Mouse (Mus musculus): ENCODE measurements around the gene Acsf2. TPM values are rescaled to one million over a fixed set of nuclear protein-coding genes. Genes with fewer than 3 reads are reported as not detected.

Acsf2 gene
- polyA plus RNA-seq, 1 experiment from 2014 or later = 3.1 TPM

- Histone ChIP-seq H3K4me3 (no peak overlapping the region), H3K4me2 (replicated peaks) (no peak overlapping the region), H3K36me3 (no peaks in the 10 kb centered on the region), H3K9ac (replicated peaks) (no peak overlapping the region), H3K4me1 (no peaks in the 10 kb centered on the region), H3K27me3 (peaks cover 7% of the 10 kb centered on the region), H3K9me3 (no peaks in the 10 kb centered on the region), H3K27ac (replicated peaks) (no peak overlapping the region)
- no peak for ATAC-seq (ENCODE audit: low FRiP score, low read depth)
Measured at GRCm38 (mm10) chr11:94621458-94621852, 19.8 kb upstream of the Acsf2 start.

GRCm38 (mm10) chr11:94620766-94621457 lies 19.2 kb upstream of the Acsf2 start:
- Histone ChIP-seq H3K9me3 (no peaks in the 10 kb centered on the region), H3K36me3 (no peaks in the 10 kb centered on the region), H3K9ac (replicated peaks) (no peak overlapping the region), H3K27ac (replicated peaks) (no peak overlapping the region), H3K4me3 (no peak overlapping the region), H3K27me3 (peaks cover 11% of the 10 kb centered on the region), H3K4me1 (no peaks in the 10 kb centered on the region), H3K4me2 (replicated peaks) (no peak overlapping the region)
- ATAC-seq (ENCODE audit: low FRiP score, low read depth) = no peak
- 59% methylated on average over 6 of the region's 6 CpGs for WGBS

- Histone ChIP-seq H3K27ac (replicated peaks) (no peak overlapping the region), H3K4me2 (replicated peaks) (no peak overlapping the region), H3K4me1 (peaks cover 4% of the 10 kb centered on the region; the same call in 1 of the 2 replicates), H3K36me3 (no peaks in the 10 kb centered on the region), H3K9ac (replicated peaks) (no peak overlapping the region), H3K27me3 (peaks cover 21% of the 10 kb centered on the region), H3K4me3 (no peak overlapping the region), H3K9me3 (no peaks in the 10 kb centered on the region)
- no peak for ATAC-seq (ENCODE audit: low FRiP score, low read depth)
- WGBS = 94% methylated on average over 2 of the region's 2 CpGs
Measured at GRCm38 (mm10) chr11:94617646-94618045, 16.0 kb upstream of the Acsf2 start.

GRCm38 (mm10) chr11:94615494-94615893 lies 13.8 kb upstream of the Acsf2 start:
- Histone ChIP-seq H3K4me1 (peaks cover 4% of the 10 kb centered on the region; the same call in 1 of the 2 replicates), H3K27me3 (peaks cover 21% of the 10 kb centered on the region), H3K4me2 (replicated peaks) (no peak overlapping the region), H3K36me3 (no peaks in the 10 kb centered on the region), H3K4me3 (no peak overlapping the region), H3K9ac (replicated peaks) (no peak overlapping the region), H3K9me3 (no peaks in the 10 kb centered on the region), H3K27ac (replicated peaks) (no peak overlapping the region)
- ATAC-seq (ENCODE audit: low FRiP score, low read depth) = peak; percentile 52; the same call in 1 of the 2 replicates
- WGBS = 19% methylated on average over 4 of the region's 4 CpGs

- H3K9ac ChIP-seq (replicated peaks) = no peak overlapping the region
- H3K36me3 ChIP-seq = no peaks in the 10 kb centered on the region
- H3K27ac ChIP-seq (replicated peaks) = no peak overlapping the region
- no peak for ATAC-seq (ENCODE audit: low FRiP score, low read depth)
- no peak overlapping the region for H3K4me2 ChIP-seq (replicated peaks)
- 75% methylated on average over 4 of the region's 4 CpGs for WGBS
- peaks cover 4% of the 10 kb centered on the region; the same call in 1 of the 2 replicates for H3K4me1 ChIP-seq
- H3K27me3 ChIP-seq = peaks cover 21% of the 10 kb centered on the region
- no peaks in the 10 kb centered on the region for H3K9me3 ChIP-seq
- H3K4me3 ChIP-seq = no peak overlapping the region
Measured at GRCm38 (mm10) chr11:94614603-94615002, 12.9 kb upstream of the Acsf2 start.

GRCm38 (mm10) chr11:94610744-94611740 lies 9.4 kb upstream of the Acsf2 start:
- no peak overlapping the region for H3K4me3 ChIP-seq
- no peaks in the 10 kb centered on the region for H3K36me3 ChIP-seq
- H3K9ac ChIP-seq (replicated peaks) = no peak overlapping the region
- H3K9me3 ChIP-seq = no peaks in the 10 kb centered on the region
- H3K27ac ChIP-seq (replicated peaks) = no peak overlapping the region
- 0 out of 2 replicates have a peak, but pooled peaks cover 11% of the 10 kb centered on the region for H3K27me3 ChIP-seq
- ATAC-seq (ENCODE audit: low FRiP score, low read depth) = no peak
- H3K4me2 ChIP-seq (replicated peaks) = no peak overlapping the region
- H3K4me1 ChIP-seq = peaks cover 4% of the 10 kb centered on the region; the same call in 1 of the 2 replicates
- 67% methylated on average over 4 of the region's 4 CpGs for WGBS

- Histone ChIP-seq H3K9ac (replicated peaks) (no peak overlapping the region), H3K4me3 (no peak overlapping the region), H3K27me3 (peaks cover 20% of the 10 kb centered on the region), H3K36me3 (no peaks in the 10 kb centered on the region), H3K4me1 (peaks cover 15% of the 10 kb centered on the region; the same call in 1 of the 2 replicates), H3K9me3 (no peaks in the 10 kb centered on the region), H3K27ac (replicated peaks) (no peak overlapping the region), H3K4me2 (replicated peaks) (peak overlapping the region; percentile 77)
- ATAC-seq (ENCODE audit: low FRiP score, low read depth) = no peak
- 64% methylated on average over 11 of the region's 11 CpGs for WGBS
Measured at GRCm38 (mm10) chr11:94602356-94602955, 785 bp upstream of the Acsf2 start.

GRCm38 (mm10) chr11:94600447-94600846 lies 1.2 kb downstream of the Acsf2 start:
- no peak for ATAC-seq (ENCODE audit: low FRiP score, low read depth)
- H3K27me3 ChIP-seq = peaks cover 20% of the 10 kb centered on the region
- H3K36me3 ChIP-seq = no peaks in the 10 kb centered on the region
- no peak overlapping the region for H3K9ac ChIP-seq (replicated peaks)
- H3K4me1 ChIP-seq = peaks cover 15% of the 10 kb centered on the region; the same call in 1 of the 2 replicates
- no peaks in the 10 kb centered on the region for H3K9me3 ChIP-seq
- WGBS = 94% methylated on average over 7 of the region's 7 CpGs
- no peak overlapping the region for H3K4me3 ChIP-seq
- no peak overlapping the region for H3K27ac ChIP-seq (replicated peaks)
- no peak overlapping the region for H3K4me2 ChIP-seq (replicated peaks)

- WGBS = 74% methylated on average over 6 of the region's 6 CpGs
- Histone ChIP-seq H3K4me3 (no peak overlapping the region), H3K4me2 (replicated peaks) (no peak overlapping the region), H3K9ac (replicated peaks) (no peak overlapping the region), H3K9me3 (no peaks in the 10 kb centered on the region), H3K27me3 (peaks cover 20% of the 10 kb centered on the region), H3K27ac (replicated peaks) (no peak overlapping the region), H3K4me1 (peaks cover 15% of the 10 kb centered on the region; the same call in 1 of the 2 replicates), H3K36me3 (no peaks in the 10 kb centered on the region)
- ATAC-seq (ENCODE audit: low FRiP score, low read depth) = no peak
Measured at GRCm38 (mm10) chr11:94598437-94599120, 3.1 kb downstream of the Acsf2 start.

- ATAC-seq (ENCODE audit: low FRiP score, low read depth) = no peak
- Histone ChIP-seq H3K36me3 (no peaks in the 10 kb centered on the region), H3K9ac (replicated peaks) (no peak overlapping the region), H3K9me3 (no peaks in the 10 kb centered on the region), H3K27ac (replicated peaks) (no peak overlapping the region), H3K27me3 (peaks cover 11% of the 10 kb centered on the region; the same call in 1 of the 2 replicates), H3K4me3 (no peak overlapping the region), H3K4me2 (replicated peaks) (no peak overlapping the region), H3K4me1 (peaks cover 15% of the 10 kb centered on the region; the same call in 1 of the 2 replicates)
- WGBS = 91% methylated on average over 4 of the region's 4 CpGs
Measured at GRCm38 (mm10) chr11:94597319-94597718, 4.4 kb downstream of the Acsf2 start.

GRCm38 (mm10) chr11:94596311-94596852 lies 5.3 kb downstream of the Acsf2 start:
- no peak for ATAC-seq (ENCODE audit: low FRiP score, low read depth)
- WGBS = 65% methylated on average over 7 of the region's 7 CpGs

More at GRCm38 (mm10) chr11:94596311-94596852, 5.3 kb downstream of the Acsf2 start:
- Histone ChIP-seq H3K4me2 (replicated peaks) (no peak overlapping the region), H3K4me3 (no peak overlapping the region), H3K9me3 (no peaks in the 10 kb centered on the region), H3K36me3 (no peaks in the 10 kb centered on the region), H3K4me1 (0 out of 2 replicates have a peak, but pooled peaks cover 12% of the 10 kb centered on the region), H3K27ac (replicated peaks) (no peak overlapping the region), H3K27me3 (peaks cover 8% of the 10 kb centered on the region; the same call in 1 of the 2 replicates), H3K9ac (replicated peaks) (no peak overlapping the region)
